16 mouse cellular contexts compared by ENCODE assay signal in the genomic region with DNA sequence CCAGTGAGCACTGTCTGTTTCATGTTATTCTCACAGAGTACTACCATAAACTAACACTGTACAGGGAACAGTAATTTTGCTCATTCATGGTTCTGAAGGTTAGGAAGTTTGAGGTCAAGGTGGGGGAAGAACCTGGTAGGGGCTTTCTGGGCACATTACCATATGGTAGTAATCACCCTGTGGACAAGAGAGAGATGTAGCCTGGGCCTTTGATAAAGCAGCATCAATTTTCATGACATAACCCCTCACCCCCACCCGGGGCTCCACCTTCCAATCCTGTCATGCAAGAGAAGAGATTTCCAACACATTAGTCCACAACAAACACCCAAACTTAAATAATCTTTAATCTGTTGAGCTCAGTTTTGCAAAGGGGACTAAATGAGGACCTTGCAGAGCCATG.
"Had no signal": no experiment of that assay in that cellular context is flagged by ENCODE, and none has a peak within 500 bp of the region (broad histone marks: within the 10 kb centered on the region; RNA-seq: fewer than 3 reads in every experiment).

No protein-coding gene starts in this region.

- H3K27ac ChIP-seq: neural tube, embryonic 13.5 days; neural tube, embryonic 15.5 days; stomach, embryonic 15.5 days; stomach, postnatal 0 days had no signal

- H3K9me3 ChIP-seq: stomach, embryonic 15.5 days had no signal

- H3K27me3 ChIP-seq: stomach, embryonic 15.5 days had no signal

- H3K9ac ChIP-seq: neural tube, embryonic 13.5 days; neural tube, embryonic 15.5 days; stomach, embryonic 15.5 days had no signal

- DNase-seq: retina, postnatal 1 day; right cerebral cortex, adult 18-20 months; right cerebral cortex, postnatal 14 days; right cerebral cortex, postnatal 25 days; right cerebral cortex, postnatal 4 days; spleen, adult 18-20 months; thymus, adult 18-20 months; thymus, adult 2 months; thymus, postnatal 14 days; thymus, postnatal 25 days; thymus, postnatal 36 days; thymus, postnatal 4 days had no signal

- H3K4me3 ChIP-seq: neural tube, embryonic 13.5 days; neural tube, embryonic 15.5 days; stomach, embryonic 15.5 days had no signal

- H3K36me3 ChIP-seq: neural tube, embryonic 13.5 days; neural tube, embryonic 15.5 days; stomach, embryonic 15.5 days had no signal

- H3K4me1 ChIP-seq: stomach, embryonic 15.5 days had no signal

- H3K4me2 ChIP-seq: neural tube, embryonic 13.5 days; neural tube, embryonic 15.5 days; stomach, embryonic 15.5 days had no signal
